In the genomic region with DNA sequence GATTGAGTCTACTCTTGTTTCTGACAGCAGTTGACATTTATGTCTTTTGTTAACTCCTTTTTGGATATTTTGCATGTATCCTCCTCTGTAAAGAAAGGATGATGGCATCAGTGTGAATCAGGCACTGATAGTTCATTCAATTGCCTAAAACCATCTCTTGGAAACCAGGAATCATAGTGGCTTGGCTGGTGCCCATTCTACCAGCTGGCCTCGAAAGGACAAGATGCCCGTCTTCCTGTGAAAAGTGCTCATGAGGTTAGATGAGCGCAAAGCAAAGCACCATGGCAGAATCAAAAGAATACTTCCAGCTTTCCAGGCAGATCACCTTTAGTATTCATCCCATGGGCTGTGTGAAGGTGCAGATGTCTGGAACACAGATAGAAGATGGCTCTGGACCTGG, we compare ENCODE assay signal across 13 mouse cellular contexts. TPM values are rescaled to one million over a fixed set of nuclear protein-coding genes. Genes with fewer than 3 reads are reported as not detected.
"Had no signal": no experiment of that assay in that cellular context is flagged by ENCODE, and none has a peak within 500 bp of the region (broad histone marks: within the 10 kb centered on the region; RNA-seq: fewer than 3 reads in every experiment).

No protein-coding gene starts in this region.

- DNase-seq: kidney, postnatal 25 days; layer of hippocampus, adult 9-11 months; left cerebral cortex, postnatal 4 days; lung, adult 2 months; midbrain, embryonic 14.5 days; right cerebral cortex, adult 18-20 months; right cerebral cortex, postnatal 25 days; thymus, adult 2 months; thymus, postnatal 36 days had no signal

- ATAC-seq: lung, postnatal 0 days had no signal

RNA-seq across cellular contexts. Expression of a gene that starts 19.1 kb away (rescaled TPM):
- total RNA-seq: left cerebral cortex, adult 18-20 months; left cerebral cortex, postnatal 10 days; left cerebral cortex, postnatal 4 days; megakaryocyte progenitor cell, adult 5-6 weeks had no signal

RNA-seq across cellular contexts. Expression of a gene that starts 22.3 kb away (rescaled TPM):
- total RNA-seq: left cerebral cortex, adult 18-20 months; left cerebral cortex, postnatal 10 days; left cerebral cortex, postnatal 4 days; megakaryocyte progenitor cell, adult 5-6 weeks had no signal

RNA-seq across cellular contexts. Expression of a gene that starts 25.5 kb away (rescaled TPM):
- total RNA-seq: left cerebral cortex, adult 18-20 months; left cerebral cortex, postnatal 10 days; left cerebral cortex, postnatal 4 days; megakaryocyte progenitor cell, adult 5-6 weeks had no signal

RNA-seq across cellular contexts. Expression of a gene that starts 28.7 kb away (rescaled TPM):
- total RNA-seq: left cerebral cortex, adult 18-20 months; left cerebral cortex, postnatal 10 days; left cerebral cortex, postnatal 4 days; megakaryocyte progenitor cell, adult 5-6 weeks had no signal

RNA-seq across cellular contexts. Expression of a gene that starts 31.8 kb away (rescaled TPM):
- total RNA-seq: left cerebral cortex, adult 18-20 months; left cerebral cortex, postnatal 10 days; left cerebral cortex, postnatal 4 days; megakaryocyte progenitor cell, adult 5-6 weeks had no signal
